Mouse (Mus musculus) regulatory T cell (primary cell): ENCODE results near the gene Ubc.
"Not testable (repeated sequence)": the region's sequence is repeated elsewhere in the genome, so short reads cannot be mapped to it uniquely, and the experiment has no call there.

Experiments
- in situ Hi-C: fragments of 300-600 bp; cut with MboI, MseI; formaldehyde crosslinking; loops from one replicate; pipeline ENCODE4 v1.15.1; 2025; ENCODE audit warnings: high pct_unique_total_duplicates

Ubc gene

GRCm38 (mm10) chr5:125389579-125390441 lies at the start of gene Ubc:
Gene Ubc, minus strand, starts transcription at chr5:125390202.
- in situ Hi-C loops: no loop called here

- in situ Hi-C loops: not testable (repeated sequence)
Observed at GRCm38 (mm10) chr5:125434347-125434746, 44.3 kb upstream of the Ubc start.

- in situ Hi-C loops: no loop called here
Observed at GRCm38 (mm10) chr5:125433793-125434337, 43.9 kb upstream of the Ubc start, which contains the start of gene Dhx37. Gene Dhx37, minus strand, starts transcription at chr5:125434121.

GRCm38 (mm10) chr5:125432324-125432723 lies 42.3 kb upstream of the Ubc start:
- in situ Hi-C loops: not testable (repeated sequence)

- in situ Hi-C loops: no loop called here
Observed at GRCm38 (mm10) chr5:125426343-125426742, 36.3 kb upstream of the Ubc start.

GRCm38 (mm10) chr5:125425698-125426276 lies 35.8 kb upstream of the Ubc start:
- in situ Hi-C loops: no loop called here

GRCm38 (mm10) chr5:125419124-125419523 lies 29.1 kb upstream of the Ubc start:
- in situ Hi-C loops: no loop called here

GRCm38 (mm10) chr5:125418636-125419035 lies 28.6 kb upstream of the Ubc start:
- in situ Hi-C loops: no loop called here

GRCm38 (mm10) chr5:125416183-125416582 lies 26.2 kb upstream of the Ubc start:
- in situ Hi-C loops: no loop called here

GRCm38 (mm10) chr5:125413763-125414162 lies 23.8 kb upstream of the Ubc start:
- in situ Hi-C loops: no loop called here

GRCm38 (mm10) chr5:125412536-125412935 lies 22.5 kb upstream of the Ubc start:
- in situ Hi-C loops: not testable (repeated sequence)

- in situ Hi-C loops: no loop called here
Observed at GRCm38 (mm10) chr5:125411972-125412530, 22.0 kb upstream of the Ubc start.

- in situ Hi-C loops: loop anchor here (5.0 kb wide), 1 partner anchor 33 kb away; the partner anchor contains the start of gene Bri3bp
Observed at GRCm38 (mm10) chr5:125409348-125410090, 19.5 kb upstream of the Ubc start.

GRCm38 (mm10) chr5:125408842-125409241 lies 18.8 kb upstream of the Ubc start:
- in situ Hi-C loops: loop anchor here (5.0 kb wide), 1 partner anchor 33 kb away; the partner anchor contains the start of gene Bri3bp

- in situ Hi-C loops: loop anchor here (5.0 kb wide), 1 partner anchor 34 kb away; the partner anchor contains the start of gene Bri3bp
Observed at GRCm38 (mm10) chr5:125407910-125408575, 18.0 kb upstream of the Ubc start.

- in situ Hi-C loops: loop anchor here (5.0 kb wide), 1 partner anchor 35 kb away; the partner anchor contains the start of gene Bri3bp
Observed at GRCm38 (mm10) chr5:125407020-125407830, 17.2 kb upstream of the Ubc start.

- in situ Hi-C loops: loop anchor here (5.0 kb wide), 1 partner anchor 36 kb away; the partner anchor contains the start of gene Bri3bp
Observed at GRCm38 (mm10) chr5:125406322-125407016, 16.5 kb upstream of the Ubc start.

GRCm38 (mm10) chr5:125405546-125406248 lies 15.7 kb upstream of the Ubc start:
- in situ Hi-C loops: loop anchor here (5.0 kb wide), 1 partner anchor 37 kb away; the partner anchor contains the start of gene Bri3bp
